Mouse (Mus musculus) hindbrain, embryonic 16.5 days (tissue): ENCODE measurements at regions not wholly inside any gene's neighbourhood (a gene's known extent, or its start where the extent isn't known, plus 50 kb on each side); places are given as distances from the start of the nearest gene placed in this dataset.

Source experiments
- ATAC-seq: fragments of 200-750 bp; cut with Nextera tagmentation; 2 replicates; pipeline ENCODE4 v1.8.0; 2017; ENCODE audit warnings: moderate TSS enrichment, moderate library complexity
- H3K27ac ChIP-seq: fragments of 300-500 bp; sonication (generic); 2 replicates; pipeline ENCODE4 v1.5.1; 2014; ENCODE audit warnings: low read depth, mild to moderate bottlenecking, control low read depth, low read length, moderate library complexity
- H3K27me3 ChIP-seq: fragments of 300-500 bp; sonication (generic); replicated peaks from 2 replicates; pipeline ENCODE4 v1.6.1; 2014; ENCODE audit warnings: low read length; ENCODE audit not compliant: control insufficient read depth, insufficient read depth
- H3K36me3 ChIP-seq: fragments of 300-500 bp; sonication (generic); 2 replicates; pipeline ENCODE4 v1.6.1; 2014; ENCODE audit warnings: mild to moderate bottlenecking, low read length, moderate library complexity, mixed read lengths; ENCODE audit not compliant: control insufficient read depth, insufficient read depth
- H3K4me1 ChIP-seq: fragments of 300-500 bp; sonication (generic); 2 replicates; pipeline ENCODE4 v1.6.1; 2014; ENCODE audit warnings: low read depth, low read length; ENCODE audit not compliant: control insufficient read depth, insufficient read depth
- H3K4me2 ChIP-seq: fragments of 300-500 bp; sonication (generic); 2 replicates; pipeline ENCODE4 v1.6.1; 2014; ENCODE audit warnings: mild to moderate bottlenecking, low read length, control low read depth, moderate library complexity
- H3K4me3 ChIP-seq: fragments of 300-500 bp; sonication (generic); 2 replicates; pipeline ENCODE4 v1.5.1; 2014; ENCODE audit warnings: mild to moderate bottlenecking, low read length, control low read depth, moderate library complexity
- H3K9ac ChIP-seq: fragments of 300-500 bp; sonication (generic); 2 replicates; pipeline ENCODE4 v1.6.1; 2014; ENCODE audit warnings: low read depth, mild to moderate bottlenecking, control low read depth, low read length, moderate library complexity
- H3K9me3 ChIP-seq: fragments of 300-500 bp; sonication (generic); 2 replicates; pipeline ENCODE4 v1.6.1; 2014; ENCODE audit warnings: mild to moderate bottlenecking, low read length, moderate library complexity; ENCODE audit not compliant: control insufficient read depth
- WGBS: fragments of 180-500 bp; shearing (Covaris S2); extraction: QIAGEN DNeasy Blood & Tissue Kit; methylation state at CpG from one replicate; pipeline ENCODE4 v1.1.7; 2014; 5-methylcytosine and 5-hydroxymethylcytosine counted together

DNA sequence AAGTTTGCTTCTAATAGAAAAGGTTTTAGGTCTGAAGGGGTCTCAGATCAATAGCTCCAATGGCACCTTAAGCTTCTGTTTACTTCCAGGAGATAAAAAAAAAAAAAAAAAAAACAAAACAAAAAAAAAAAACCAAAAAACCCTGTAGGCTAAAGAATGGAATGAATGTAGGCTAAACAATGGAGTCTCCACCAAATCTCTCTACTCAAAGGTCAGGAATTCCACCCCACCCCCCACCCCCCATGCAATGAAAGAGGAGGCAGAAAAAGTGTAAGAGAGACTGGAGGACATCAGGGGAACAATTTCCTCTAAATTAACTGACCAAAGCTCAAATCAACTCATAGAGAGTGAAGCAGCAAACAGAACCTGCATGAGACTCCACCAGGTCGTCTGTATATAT, 122.1 kb upstream of the Sel1l start:
- Histone ChIP-seq H3K36me3 (no peaks in the 10 kb centered on the region), H3K4me3 (no peak overlapping the region), H3K4me2 (no peak overlapping the region), H3K27me3 (no peaks in the 10 kb centered on the region), H3K9me3 (no peaks in the 10 kb centered on the region), H3K9ac (no peak overlapping the region), H3K4me1 (no peaks in the 10 kb centered on the region), H3K27ac (no peak overlapping the region)
- ATAC-seq: no peak
- WGBS: 74% methylated on average over 1 of the region's 1 CpGs

DNA sequence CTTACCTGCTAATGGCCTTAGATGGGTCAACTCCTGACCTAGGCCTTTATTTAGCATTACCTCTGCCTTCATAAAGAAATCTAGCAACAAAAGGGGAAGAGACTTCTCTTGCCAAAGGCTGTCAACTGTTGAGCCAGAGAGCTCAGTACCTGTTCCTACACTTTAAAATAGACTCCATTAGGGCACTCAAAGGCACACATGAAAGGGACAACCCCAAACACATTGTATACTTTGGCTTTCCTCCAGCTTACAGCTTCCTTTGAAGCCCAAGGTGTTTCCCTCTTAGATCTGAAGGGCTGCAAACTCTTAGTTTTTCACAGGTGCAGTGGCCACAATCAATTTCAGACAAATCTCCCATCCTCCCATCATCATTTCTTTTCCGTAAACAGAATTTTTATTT, 117.0 kb upstream of the Sel1l start:
- no peaks in the 10 kb centered on the region for H3K4me1 ChIP-seq
- no peaks in the 10 kb centered on the region for H3K27me3 ChIP-seq
- H3K4me3 ChIP-seq: no peak overlapping the region
- H3K27ac ChIP-seq: no peak overlapping the region
- no peaks in the 10 kb centered on the region for H3K36me3 ChIP-seq
- no peak for ATAC-seq
- 90% methylated on average over 1 of the region's 1 CpGs for WGBS
- no peaks in the 10 kb centered on the region for H3K9me3 ChIP-seq
- H3K9ac ChIP-seq: no peak overlapping the region
- H3K4me2 ChIP-seq: no peak overlapping the region

DNA sequence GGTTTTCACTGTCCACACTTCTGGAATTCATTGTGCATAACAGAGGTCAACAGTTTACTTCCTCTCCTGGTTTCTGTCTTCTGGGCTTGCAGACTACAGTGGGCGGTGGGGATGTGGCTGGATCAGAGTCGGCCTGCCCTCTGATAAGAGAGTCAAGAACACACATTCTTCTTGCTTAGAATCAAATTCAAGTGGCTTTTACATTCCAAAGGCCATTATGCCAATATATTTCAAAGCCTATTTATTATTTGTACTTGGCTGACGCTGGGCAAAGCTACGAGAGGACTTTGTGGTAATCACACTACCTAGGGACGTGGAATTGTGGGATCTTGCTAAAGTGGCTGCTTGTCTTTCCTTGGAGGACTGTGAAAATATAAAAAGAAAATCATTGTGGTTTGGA, 114.3 kb upstream of the Sel1l start:
- Histone ChIP-seq H3K4me1 (no peaks in the 10 kb centered on the region), H3K36me3 (no peaks in the 10 kb centered on the region), H3K9me3 (no peaks in the 10 kb centered on the region), H3K27ac (no peak overlapping the region), H3K9ac (no peak overlapping the region), H3K4me3 (no peak overlapping the region), H3K27me3 (no peaks in the 10 kb centered on the region), H3K4me2 (no peak overlapping the region)
- 82% methylated on average over 5 of the region's 5 CpGs for WGBS
- no peak for ATAC-seq

DNA sequence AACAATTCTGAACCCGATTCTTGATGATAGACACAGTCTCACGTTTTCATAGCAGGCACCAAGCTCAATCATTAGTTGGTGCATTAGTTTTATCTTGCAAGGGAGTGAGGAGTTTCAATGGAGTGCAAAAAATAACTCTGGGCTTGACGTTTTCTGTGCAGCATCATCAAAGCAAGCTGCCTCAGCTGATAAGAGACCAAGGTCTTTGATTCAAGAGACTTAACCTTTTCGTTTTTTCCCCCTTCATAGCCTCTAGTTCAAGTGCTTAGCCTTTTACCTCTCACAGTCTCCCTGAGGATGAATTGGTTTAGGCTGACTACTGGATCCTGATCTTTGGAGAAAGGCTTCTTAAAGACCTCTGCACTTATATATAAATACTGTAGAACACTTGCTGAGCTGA, 109.1 kb upstream of the Sel1l start:
- Histone ChIP-seq H3K9me3 (no peaks in the 10 kb centered on the region), H3K9ac (no peak overlapping the region), H3K27ac (no peak overlapping the region), H3K36me3 (no peaks in the 10 kb centered on the region), H3K4me1 (no peaks in the 10 kb centered on the region), H3K27me3 (no peaks in the 10 kb centered on the region), H3K4me3 (no peak overlapping the region), H3K4me2 (no peak overlapping the region)
- 75% methylated on average over 4 of the region's 4 CpGs for WGBS
- ATAC-seq: no peak

- 86% methylated on average over 3 of the region's 3 CpGs for WGBS
These were observed 107.5 kb upstream of the Sel1l start for GRCm38 (mm10) chr12:91956411-91956810.

GRCm38 (mm10) chr12:91948602-91949167, 99.7 kb upstream of the Sel1l start:
- H3K4me2 ChIP-seq: no peak overlapping the region
- H3K27ac ChIP-seq: no peak overlapping the region
- no peaks in the 10 kb centered on the region for H3K27me3 ChIP-seq
- H3K36me3 ChIP-seq: no peaks in the 10 kb centered on the region
- ATAC-seq: no peak
- no peak overlapping the region for H3K9ac ChIP-seq
- WGBS: 87% methylated on average over 8 of the region's 8 CpGs
- H3K4me1 ChIP-seq: no peaks in the 10 kb centered on the region
- no peak overlapping the region for H3K4me3 ChIP-seq
- no peaks in the 10 kb centered on the region for H3K9me3 ChIP-seq

More at GRCm38 (mm10) chr12:91956411-91956810, 107.5 kb upstream of the Sel1l start:
- H3K4me3 ChIP-seq: no peak overlapping the region
- no peak overlapping the region for H3K4me2 ChIP-seq
- H3K27me3 ChIP-seq: no peaks in the 10 kb centered on the region
- ATAC-seq: no peak
- no peak overlapping the region for H3K9ac ChIP-seq
- H3K36me3 ChIP-seq: no peaks in the 10 kb centered on the region
- H3K9me3 ChIP-seq: no peaks in the 10 kb centered on the region
- no peaks in the 10 kb centered on the region for H3K4me1 ChIP-seq
- H3K27ac ChIP-seq: no peak overlapping the region

GRCm38 (mm10) chr12:91947998-91948397, 99.0 kb upstream of the Sel1l start:
- H3K4me2 ChIP-seq: no peak overlapping the region
- H3K36me3 ChIP-seq: no peaks in the 10 kb centered on the region
- H3K4me1 ChIP-seq: no peaks in the 10 kb centered on the region
- no peak overlapping the region for H3K27ac ChIP-seq
- H3K9ac ChIP-seq: no peak overlapping the region
- no peak overlapping the region for H3K4me3 ChIP-seq
- H3K27me3 ChIP-seq: no peaks in the 10 kb centered on the region
- H3K9me3 ChIP-seq: no peaks in the 10 kb centered on the region
- no peak for ATAC-seq
- 82% methylated on average over 3 of the region's 3 CpGs for WGBS

GRCm38 (mm10) chr12:91946541-91946940, 97.6 kb upstream of the Sel1l start:
- H3K36me3 ChIP-seq: no peaks in the 10 kb centered on the region
- ATAC-seq: no peak
- H3K27ac ChIP-seq: no peak overlapping the region
- H3K4me3 ChIP-seq: no peak overlapping the region
- H3K9ac ChIP-seq: no peak overlapping the region
- no peaks in the 10 kb centered on the region for H3K27me3 ChIP-seq
- no peaks in the 10 kb centered on the region for H3K9me3 ChIP-seq
- H3K4me2 ChIP-seq: no peak overlapping the region
- WGBS: 81% methylated on average over 3 of the region's 3 CpGs
- no peaks in the 10 kb centered on the region for H3K4me1 ChIP-seq

GRCm38 (mm10) chr12:91932490-91933361, 83.8 kb upstream of the Sel1l start:
- Histone ChIP-seq H3K9ac (no peak overlapping the region), H3K27ac (no peak overlapping the region), H3K4me2 (no peak overlapping the region), H3K36me3 (no peaks in the 10 kb centered on the region), H3K4me3 (no peak overlapping the region), H3K9me3 (no peaks in the 10 kb centered on the region), H3K27me3 (no peaks in the 10 kb centered on the region), H3K4me1 (no peaks in the 10 kb centered on the region)
- ATAC-seq: no peak
- 47% methylated on average over 7 of the region's 7 CpGs for WGBS
